Mouse (Mus musculus): Measurements from ENCODE around the gene Vldlr.

- TF ChIP-seq POLR2A (IDR thresholded peaks at IDR 0.05; ENCODE audit: borderline replicate concordance, extremely low read depth, insufficient read depth, insufficient read length, poor library complexity, severe bottlenecking) (no peak), CTCF (IDR thresholded peaks at IDR 0.05; ENCODE audit: borderline replicate concordance, extremely low read depth, insufficient read depth, insufficient read length) (no peak)
Measured at GRCm38 (mm10) chr19:27224356-27224755, 8.1 kb downstream of the Vldlr start.
